Mouse (Mus musculus) erythroblast, embryonic 14.5 days (primary cell): Measurements from ENCODE around the gene Psmc5.

ENCODE experiments used
- GATA1 ChIP-seq: IDR thresholded peaks from 2 replicates; pipeline ENCODE4 v1.6.1; 2012; ENCODE audit warnings: low read length, inconsistent platforms, mixed read lengths
- TAL1 ChIP-seq: IDR thresholded peaks from 3 replicates; pipeline ENCODE4 v1.6.1; 2012; ENCODE audit warnings: low read length, inconsistent platforms, mixed read lengths

GRCm38 (mm10) chr11:106246834-106247233, 9.1 kb upstream of the Psmc5 start:
- TF ChIP-seq TAL1 = no peak
- no peak for TF ChIP-seq GATA1
